Mouse (Mus musculus) ES-Bruce4 (cell line): ENCODE measurements around the gene Cdca4.

Experiments used
- CTCF ChIP-seq: IDR thresholded peaks from one replicate; pipeline ENCODE4 v1.8.1; 2011; ENCODE audit warnings: low read depth, low read length
- EP300 ChIP-seq: IDR thresholded peaks from 2 replicates; pipeline ENCODE4 v1.6.1; 2011; ENCODE audit warnings: low read depth, low read length; ENCODE audit not compliant: insufficient read depth
- POLR2A ChIP-seq: IDR thresholded peaks from one replicate; pipeline ENCODE4 v1.8.1; 2011; ENCODE audit warnings: low read length; ENCODE audit not compliant: insufficient read depth

GRCm38 (mm10) chr12:112864804-112865203 is 35.6 kb upstream of the Cdca4 start:
- no peak for TF ChIP-seq EP300
- TF ChIP-seq CTCF, result no peak
- no peak for TF ChIP-seq POLR2A
